Mouse (Mus musculus) MEL (cell line): ENCODE measurements around the gene Cav3. TPM values are rescaled to one million over a fixed set of nuclear protein-coding genes. Genes with fewer than 3 reads are reported as not detected.

ENCODE experiments used
- DNase-seq: peaks from one replicate; pipeline ENCODE4 v3.0.0; 2011; ENCODE audit warnings: low read depth, low spot score
- H3K27ac ChIP-seq: 2 replicates; pipeline ENCODE4 v1.5.1; 2012; ENCODE audit warnings: low read depth, mild to moderate bottlenecking, control low read depth, low read length, moderate library complexity; ENCODE audit not compliant: control insufficient read depth
- H3K27me3 ChIP-seq, 2 experiments: fragments of 150-350 bp in 1 of 2; sonication (generic) in 1 of 2; 2 replicates each; pipeline ENCODE4 v1.6.1; 2012; ENCODE audit warnings: low read length in 2 of 2, mild to moderate bottlenecking in 2 of 2, improper control_type of control experiment in 1 of 2, moderate library complexity in 1 of 2; ENCODE audit not compliant: insufficient read depth in 2 of 2, control insufficient read depth in 1 of 2
- H3K36me3 ChIP-seq, 2 experiments: 2 replicates each; pipeline ENCODE4 v1.6.1; 2012 to 2014; ENCODE audit warnings: low read length in 2 of 2, improper control_type of control experiment in 1 of 2, inconsistent platforms in 1 of 2, mild to moderate bottlenecking in 1 of 2; ENCODE audit not compliant: insufficient read depth in 2 of 2, control insufficient read depth in 1 of 2
- H3K4me1 ChIP-seq, 2 experiments: fragments of 150-350 bp in 1 of 2; sonication (generic) in 1 of 2; 2 replicates each; pipeline ENCODE4 v1.6.1; 2012; ENCODE audit warnings: low read length in 2 of 2, improper control_type of control experiment in 1 of 2, mild to moderate bottlenecking in 1 of 2; ENCODE audit not compliant: insufficient read depth in 2 of 2, control insufficient read depth in 1 of 2
- H3K4me3 ChIP-seq, 2 experiments: fragments of 150-350 bp in 1 of 2; sonication (generic) in 1 of 2; 2 replicates each; pipeline ENCODE4 v1.5.1; 2012; ENCODE audit warnings: low read depth in 2 of 2, low read length in 2 of 2, mild to moderate bottlenecking in 2 of 2, moderate library complexity in 2 of 2, control low read depth in 1 of 2, improper control_type of control experiment in 1 of 2; ENCODE audit not compliant: control insufficient read depth in 1 of 2, insufficient read depth in 1 of 2
- H3K79me2 ChIP-seq: 2 replicates; pipeline ENCODE4 v1.6.1; 2012; ENCODE audit warnings: mild to moderate bottlenecking, low read length, moderate library complexity; ENCODE audit not compliant: control insufficient read depth, poor library complexity, insufficient read depth
- H3K9ac ChIP-seq: 2 replicates; pipeline ENCODE4 v1.6.1; 2012; ENCODE audit warnings: low read depth, mild to moderate bottlenecking, control low read depth, low read length, moderate library complexity; ENCODE audit not compliant: control insufficient read depth, poor library complexity, severe bottlenecking
- H3K9me3 ChIP-seq: fragments of 150-350 bp; sonication (generic); replicated peaks from 2 replicates; pipeline ENCODE4 v1.6.1; 2012; ENCODE audit warnings: mild to moderate bottlenecking, low read length, improper control_type of control experiment, moderate library complexity; ENCODE audit not compliant: insufficient read depth
- BHLHE40 ChIP-seq: IDR thresholded peaks from 2 replicates; pipeline ENCODE4 v1.6.1; 2012; ENCODE audit warnings: low read depth, mild to moderate bottlenecking, inconsistent platforms, low read length, improper control_type of control experiment, borderline replicate concordance
- MEF2A ChIP-seq: IDR thresholded peaks from 2 replicates; pipeline ENCODE4 v1.6.1; 2014; ENCODE audit warnings: low read depth, mild to moderate bottlenecking, inconsistent platforms, low read length, improper control_type of control experiment; ENCODE audit not compliant: poor library complexity, insufficient replicate concordance, severe bottlenecking; ENCODE audit errors: extremely low read depth
- MYC ChIP-seq: IDR thresholded peaks from 2 replicates; pipeline ENCODE4 v1.6.1; 2011; ENCODE audit warnings: low read depth, mild to moderate bottlenecking, low read length, improper control_type of control experiment, moderate library complexity
- POLR2AphosphoS2 ChIP-seq: IDR thresholded peaks from 2 replicates; pipeline ENCODE4 v1.6.1; 2011; ENCODE audit warnings: low read length, improper control_type of control experiment
- RAD21 ChIP-seq: IDR thresholded peaks from 2 replicates; pipeline ENCODE4 v1.6.1; 2011; ENCODE audit warnings: mild to moderate bottlenecking, low read depth, low read length, improper control_type of control experiment
- USF1 ChIP-seq: IDR thresholded peaks from 2 replicates; pipeline ENCODE4 v1.6.1; 2014; ENCODE audit warnings: low read depth, mild to moderate bottlenecking, inconsistent platforms, low read length, improper control_type of control experiment, moderate library complexity
- polyA plus RNA-seq, 2 experiments: library from polyadenylated mRNA; stranded (reverse) in 1 of 2; unstranded in 1 of 2; fragments of >175 nt in 1 of 2; fragments of >200 nt in 1 of 2; gene quantifications; 2 replicates each; pipeline versions ENCODE4 v1.2.1 to v1.2.4; 2012; ENCODE audit warnings: low replicate concordance in 2 of 2, low read depth in 1 of 2; ENCODE audit not compliant: insufficient read length in 2 of 2, insufficient read depth in 1 of 2, missing spikeins in 1 of 2
- total RNA-seq: library from RNA; depleted of rRNA; stranded (reverse); fragments of 300-350 nt; gene quantifications from 2 replicates; pipeline ENCODE4 v1.2.3, GENCODE M21; 2012; rRNA removed

The Cav3 gene
- total and polyA plus RNA-seq, 3 experiments = not detected

GRCm38 (mm10) chr6:112517991-112518390, 58.7 kb downstream of the Cav3 start:
- TF ChIP-seq USF1 (no peak), MEF2A (no peak), BHLHE40 (no peak), RAD21 (no peak), MYC (no peak), POLR2AphosphoS2 (no peak)
- Histone ChIP-seq H3K27me3 (no peaks in the 10 kb centered on the region), H3K4me3 (no peak overlapping the region), H3K4me1 (no peaks in the 10 kb centered on the region), H3K9me3 (no peaks in the 10 kb centered on the region), H3K36me3 (no peaks in the 10 kb centered on the region), H3K79me2 (no peaks in the 10 kb centered on the region), H3K9ac (no peak overlapping the region), H3K27ac (no peak overlapping the region)
- DNase-seq = peak; percentile 6

Other genes starting within 250 kb of the Cav3 start
- not detected in 2 replicates for gene Lmcd1, start 185.7 kb upstream of the Cav3 start, total RNA-seq
- not detected for gene Lmcd1, start 185.7 kb upstream of the Cav3 start, polyA plus RNA-seq
- not detected in 2 replicates for gene Ssu2, start 71.5 kb upstream of the Cav3 start, total RNA-seq
- gene Ssu2, start 71.5 kb upstream of the Cav3 start, polyA plus RNA-seq = not detected
- not detected in 2 replicates for gene Oxtr, start 30.4 kb downstream of the Cav3 start, total RNA-seq
- gene Oxtr, start 30.4 kb downstream of the Cav3 start, polyA plus RNA-seq = under 1 TPM in 1 of 2 experiments, not detected in 1; 0.03 TPM
- 15.3 and 17.3 TPM in 2 replicates for gene Rad18, start 237.2 kb downstream of the Cav3 start, total RNA-seq
- 10 to 100 TPM in 1 of 2 experiments, not detected in 1; 23.2 TPM for gene Rad18, start 237.2 kb downstream of the Cav3 start, polyA plus RNA-seq